Mouse (Mus musculus): Measurements from ENCODE around the gene Gm136.

The Gm136 gene

DNA sequence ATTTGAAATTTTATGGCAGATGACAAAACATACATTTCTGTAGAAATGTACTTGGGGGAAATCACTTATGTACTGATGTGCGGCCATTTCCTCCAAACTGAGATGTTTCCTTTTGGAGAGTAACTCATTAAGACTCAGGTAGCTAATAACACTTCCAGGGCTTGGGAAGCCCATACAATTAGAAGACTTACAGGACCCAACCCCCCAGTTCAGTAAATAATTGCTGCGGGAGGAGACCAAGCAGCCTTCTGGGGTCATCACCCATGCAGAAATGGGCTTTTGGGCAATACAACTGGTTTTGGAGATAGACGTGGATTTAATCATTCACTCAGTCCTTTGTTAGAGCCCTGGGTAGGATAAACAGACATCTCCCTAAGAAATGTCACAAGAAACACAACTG lies 48.8 kb downstream of the Gm136 start:
- DNase-seq = no peak

DNA sequence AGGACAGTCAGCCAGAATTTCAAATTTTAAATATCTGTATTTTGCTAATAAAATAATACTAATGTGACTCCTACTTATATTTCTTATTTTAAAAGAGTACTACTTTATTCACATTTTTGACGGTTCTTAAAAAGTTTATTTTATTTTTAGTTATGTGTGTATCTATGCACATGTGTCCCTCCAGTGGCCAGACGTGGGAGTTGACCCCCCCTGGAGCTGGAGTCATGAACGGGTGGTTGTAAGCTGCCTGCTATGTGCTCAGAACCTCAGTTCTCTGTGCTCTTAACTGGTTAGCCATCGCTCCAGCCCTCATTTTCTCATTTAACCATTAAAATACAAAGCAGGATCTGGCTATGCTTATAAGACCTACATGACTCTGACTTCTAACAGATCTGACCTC lies 53.0 kb downstream of the Gm136 start:
- no peak for DNase-seq

DNA sequence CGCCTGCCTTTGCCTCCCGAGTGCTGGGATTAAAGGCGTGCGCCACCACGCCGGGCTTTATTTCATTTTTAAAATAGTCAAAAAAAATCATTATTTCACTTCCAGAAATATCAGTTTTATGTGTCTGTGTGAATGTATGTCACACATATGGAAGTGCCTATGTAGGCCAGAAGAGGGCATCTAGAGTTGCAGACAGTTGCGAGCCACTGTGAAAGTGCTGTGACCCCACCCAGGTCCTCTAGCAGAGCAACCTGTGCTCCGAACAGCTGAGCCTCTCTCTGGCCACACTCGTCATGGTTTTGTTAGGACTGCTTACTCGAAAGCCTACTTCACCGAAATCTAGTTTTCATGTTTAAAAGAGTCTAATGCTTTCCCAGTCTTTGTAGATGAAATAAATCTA lies 53.8 kb downstream of the Gm136 start:
- no peak for DNase-seq

DNA sequence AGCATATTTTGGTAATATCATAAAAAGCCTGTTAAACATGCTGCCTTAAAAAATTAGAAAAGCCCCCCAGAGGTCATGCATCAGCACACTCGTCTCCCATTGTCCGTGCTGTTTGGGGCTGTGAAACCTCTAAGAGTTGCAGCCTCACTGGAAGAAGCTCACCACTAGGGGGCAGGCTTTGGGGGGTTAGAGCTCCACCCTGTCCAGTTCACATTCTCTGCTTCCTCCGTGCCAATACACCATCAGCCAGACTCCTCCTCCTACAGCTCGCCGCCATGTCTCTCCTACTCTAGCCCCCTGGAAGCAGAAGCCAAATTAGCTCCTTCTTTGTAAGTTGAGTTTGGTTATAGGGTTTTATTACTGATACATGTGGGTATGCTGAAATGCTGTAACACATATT lies 54.5 kb downstream of the Gm136 start:
- peak; percentile 51 for DNase-seq

All from right cerebral cortex, postnatal 4 days (tissue).